Mouse (Mus musculus): ENCODE results near the gene Cfap46. TPM values are rescaled to one million over a fixed set of nuclear protein-coding genes. Genes with fewer than 3 reads are reported as not detected.

Gene Cfap46
- total and polyA plus RNA-seq, 2 experiments from 2014 or later, result 4.4 to 4.6 TPM

DNA sequence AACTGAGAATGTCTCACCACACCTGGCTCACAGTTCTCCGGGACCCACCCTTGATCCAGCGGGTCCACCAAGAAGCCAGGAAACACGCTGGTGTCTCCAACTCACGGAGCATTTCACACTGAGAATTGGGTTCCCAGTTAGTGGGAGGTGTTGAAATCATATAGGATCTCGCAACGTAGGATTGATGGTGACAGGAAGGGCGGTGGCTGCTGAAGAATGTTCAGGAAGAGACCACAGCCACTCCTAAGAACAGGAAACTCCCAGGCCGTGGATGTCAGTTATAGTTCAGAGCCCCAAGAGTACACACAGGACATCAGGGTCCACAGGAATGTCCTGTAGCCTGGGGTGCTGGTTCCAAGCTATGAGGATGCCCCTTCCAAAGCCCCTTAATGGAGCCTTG lies 34.2 kb upstream of the Cfap46 start:
- H3K27me3 ChIP-seq (ENCODE audit: insufficient read depth, low read length), result no peaks in the 10 kb centered on the region
- no peak overlapping the region for H3K4me3 ChIP-seq (ENCODE audit: low read depth, low read length)
- no peak overlapping the region for H3K4me2 ChIP-seq (ENCODE audit: low read depth, low read length, poor library complexity, severe bottlenecking)
- no peaks in the 10 kb centered on the region for H3K36me3 ChIP-seq (ENCODE audit: insufficient read depth, low read length)
- DNase-seq (ENCODE audit: low spot score) (no peak), ATAC-seq (ENCODE audit: low FRiP score) (no peak)
- no peaks in the 10 kb centered on the region for H3K4me1 ChIP-seq (ENCODE audit: insufficient read depth, low read length)
- no peak overlapping the region for H3K27ac ChIP-seq (ENCODE audit: low read depth, low read length)
- TF ChIP-seq CTCF (IDR thresholded peaks at IDR 0.05), result no peak
- H3K9me3 ChIP-seq (ENCODE audit: low read length), result no peaks in the 10 kb centered on the region
- 89% methylated on average over 8 of the region's 8 CpGs for WGBS
- H3K9ac ChIP-seq (replicated peaks; ENCODE audit: low read length, poor library complexity, severe bottlenecking), result no peak overlapping the region

DNA sequence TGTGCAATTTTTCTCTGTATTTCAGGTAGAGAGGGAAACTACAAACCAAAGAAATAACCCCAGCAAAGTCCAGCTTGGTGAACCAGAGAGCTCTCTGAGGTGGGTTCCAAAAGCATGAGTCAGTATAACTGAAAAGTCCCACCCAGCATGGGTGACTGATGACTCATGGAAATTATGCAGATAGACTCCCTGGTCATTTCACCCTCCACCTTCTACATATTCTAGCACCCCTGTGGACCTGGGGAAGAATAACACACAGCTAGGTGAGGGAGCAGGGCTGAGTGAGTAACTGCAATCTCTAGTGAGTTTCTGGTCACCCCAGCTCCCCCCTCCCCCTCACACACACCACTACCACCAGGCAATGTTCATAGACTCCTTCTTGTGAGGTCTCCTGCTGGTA lies 28.2 kb upstream of the Cfap46 start:
- TF ChIP-seq CTCF (IDR thresholded peaks at IDR 0.05), result no peak
- no peak overlapping the region for H3K4me3 ChIP-seq (ENCODE audit: low read depth, low read length)
- ATAC-seq (ENCODE audit: low FRiP score) (no peak), DNase-seq (ENCODE audit: low spot score) (no peak)
- no peaks in the 10 kb centered on the region for H3K9me3 ChIP-seq (ENCODE audit: low read length)
- no peaks in the 10 kb centered on the region for H3K27me3 ChIP-seq (ENCODE audit: insufficient read depth, low read length)
- H3K9ac ChIP-seq (replicated peaks; ENCODE audit: low read length, poor library complexity, severe bottlenecking), result no peak overlapping the region
- H3K27ac ChIP-seq (ENCODE audit: low read depth, low read length), result no peak overlapping the region
- 0 out of 2 replicates have a peak, but pooled peaks cover 3% of the 10 kb centered on the region for H3K4me1 ChIP-seq (ENCODE audit: insufficient read depth, low read length)
- no peaks in the 10 kb centered on the region for H3K36me3 ChIP-seq (ENCODE audit: insufficient read depth, low read length)
- H3K4me2 ChIP-seq (ENCODE audit: low read depth, low read length, poor library complexity, severe bottlenecking), result no peak overlapping the region

DNA sequence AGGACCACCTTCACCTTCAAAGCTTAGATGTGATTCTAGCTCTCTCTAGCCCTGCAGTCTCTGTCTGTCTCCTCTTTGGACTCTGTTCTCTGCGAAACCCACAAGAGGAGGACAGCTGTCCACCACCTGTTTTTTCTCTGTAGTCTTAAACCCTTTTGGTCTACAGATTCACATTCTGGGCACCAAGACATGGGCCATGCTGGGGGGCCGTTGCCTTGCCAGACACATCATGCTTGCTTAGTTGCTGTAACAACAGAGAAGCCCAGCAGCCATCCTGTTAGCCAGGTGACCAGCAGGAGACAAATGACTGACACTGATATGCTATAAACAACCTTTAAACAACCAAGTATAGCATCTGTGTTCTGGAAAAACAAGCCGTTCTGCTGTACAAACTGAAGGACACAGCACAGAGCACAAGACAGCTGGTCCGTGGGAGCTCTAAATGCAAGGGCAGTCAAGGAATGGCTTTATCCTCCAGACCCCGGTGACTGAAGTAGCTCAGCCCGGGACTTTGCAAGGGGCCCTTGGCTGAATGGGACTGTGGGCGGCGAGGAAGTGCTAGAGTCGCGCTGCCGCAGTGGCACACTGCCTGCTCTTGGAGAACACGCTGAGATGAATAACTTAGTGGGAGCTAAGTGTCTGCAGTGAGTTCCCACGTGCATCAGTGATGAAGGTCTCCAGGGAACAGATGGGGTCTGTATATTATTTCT lies 22.9 kb upstream of the Cfap46 start:
- Histone ChIP-seq H3K36me3 (ENCODE audit: insufficient read depth, low read length) (no peaks in the 10 kb centered on the region), H3K4me2 (ENCODE audit: low read depth, low read length, poor library complexity, severe bottlenecking) (no peak overlapping the region), H3K27ac (ENCODE audit: low read depth, low read length) (no peak overlapping the region), H3K9me3 (ENCODE audit: low read length) (no peaks in the 10 kb centered on the region), H3K27me3 (ENCODE audit: insufficient read depth, low read length) (no peaks in the 10 kb centered on the region), H3K4me3 (ENCODE audit: low read depth, low read length) (no peak overlapping the region), H3K9ac (replicated peaks; ENCODE audit: low read length, poor library complexity, severe bottlenecking) (no peak overlapping the region), H3K4me1 (ENCODE audit: insufficient read depth, low read length) (0 out of 2 replicates have a peak, but pooled peaks cover 3% of the 10 kb centered on the region)
- no peak for TF ChIP-seq CTCF (IDR thresholded peaks at IDR 0.05)
- ATAC-seq (ENCODE audit: low FRiP score) (no peak), DNase-seq (ENCODE audit: low spot score) (peak; percentile 49)
- 44% methylated on average over 13 of the region's 13 CpGs for WGBS

DNA sequence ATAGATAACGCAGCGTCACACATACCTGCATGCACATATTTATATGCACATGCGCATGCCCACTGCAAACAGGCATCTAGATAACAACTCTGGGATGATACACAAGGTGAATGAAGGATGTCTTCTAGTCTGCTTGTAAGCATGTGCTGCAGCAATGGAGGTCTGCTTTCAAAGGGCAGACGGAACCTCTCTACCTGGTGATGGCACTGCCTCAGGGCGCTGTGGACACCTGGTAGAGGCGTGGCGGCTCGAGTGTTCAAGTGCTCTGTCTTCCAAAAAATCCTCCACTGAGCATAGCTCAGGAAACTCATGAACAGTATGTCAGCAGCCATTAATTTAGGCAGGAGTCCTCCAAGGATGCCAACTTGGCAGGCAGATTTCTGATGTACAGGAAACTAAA lies 22.2 kb upstream of the Cfap46 start:
- Histone ChIP-seq H3K36me3 (ENCODE audit: insufficient read depth, low read length) (no peaks in the 10 kb centered on the region), H3K27me3 (ENCODE audit: insufficient read depth, low read length) (no peaks in the 10 kb centered on the region), H3K4me2 (ENCODE audit: low read depth, low read length, poor library complexity, severe bottlenecking) (no peak overlapping the region), H3K27ac (ENCODE audit: low read depth, low read length) (no peak overlapping the region), H3K4me3 (ENCODE audit: low read depth, low read length) (no peak overlapping the region), H3K9ac (replicated peaks; ENCODE audit: low read length, poor library complexity, severe bottlenecking) (no peak overlapping the region), H3K9me3 (ENCODE audit: low read length) (no peaks in the 10 kb centered on the region), H3K4me1 (ENCODE audit: insufficient read depth, low read length) (0 out of 2 replicates have a peak, but pooled peaks cover 3% of the 10 kb centered on the region)
- DNase-seq (ENCODE audit: low spot score) (peak; percentile 32), ATAC-seq (ENCODE audit: low FRiP score) (no peak)
- WGBS, result 95% methylated on average over 8 of the region's 8 CpGs
- TF ChIP-seq CTCF (IDR thresholded peaks at IDR 0.05), result no peak

DNA sequence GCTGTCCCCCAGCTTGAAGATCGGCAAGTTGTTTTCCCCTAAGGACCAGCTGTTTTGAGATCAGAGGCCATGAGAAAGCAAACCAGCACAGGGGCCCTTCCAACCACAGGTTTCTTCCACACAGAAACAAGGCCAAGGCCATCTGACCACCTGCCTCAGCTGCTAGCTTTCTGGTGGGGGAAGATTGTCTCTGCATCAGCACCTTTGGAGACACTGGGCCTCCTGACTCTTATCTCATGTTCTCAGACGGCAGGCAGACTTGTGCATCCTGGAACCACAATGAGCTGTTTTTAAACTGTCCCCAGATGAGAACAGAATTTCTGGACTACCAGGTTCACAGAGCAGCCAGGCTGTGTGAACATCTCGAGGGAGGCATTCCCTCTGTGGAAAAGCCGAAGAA lies 21.5 kb upstream of the Cfap46 start:
- Histone ChIP-seq H3K4me2 (ENCODE audit: low read depth, low read length, poor library complexity, severe bottlenecking) (no peak overlapping the region), H3K27ac (ENCODE audit: low read depth, low read length) (no peak overlapping the region), H3K9me3 (ENCODE audit: low read length) (no peaks in the 10 kb centered on the region), H3K27me3 (ENCODE audit: insufficient read depth, low read length) (no peaks in the 10 kb centered on the region), H3K36me3 (ENCODE audit: insufficient read depth, low read length) (no peaks in the 10 kb centered on the region), H3K4me1 (ENCODE audit: insufficient read depth, low read length) (0 out of 2 replicates have a peak, but pooled peaks cover 3% of the 10 kb centered on the region), H3K9ac (replicated peaks; ENCODE audit: low read length, poor library complexity, severe bottlenecking) (no peak overlapping the region), H3K4me3 (ENCODE audit: low read depth, low read length) (no peak overlapping the region)
- 85% methylated on average over 4 of the region's 4 CpGs for WGBS
- no peak for TF ChIP-seq CTCF (IDR thresholded peaks at IDR 0.05)
- ATAC-seq (ENCODE audit: low FRiP score) (no peak), DNase-seq (ENCODE audit: low spot score) (no peak)

DNA sequence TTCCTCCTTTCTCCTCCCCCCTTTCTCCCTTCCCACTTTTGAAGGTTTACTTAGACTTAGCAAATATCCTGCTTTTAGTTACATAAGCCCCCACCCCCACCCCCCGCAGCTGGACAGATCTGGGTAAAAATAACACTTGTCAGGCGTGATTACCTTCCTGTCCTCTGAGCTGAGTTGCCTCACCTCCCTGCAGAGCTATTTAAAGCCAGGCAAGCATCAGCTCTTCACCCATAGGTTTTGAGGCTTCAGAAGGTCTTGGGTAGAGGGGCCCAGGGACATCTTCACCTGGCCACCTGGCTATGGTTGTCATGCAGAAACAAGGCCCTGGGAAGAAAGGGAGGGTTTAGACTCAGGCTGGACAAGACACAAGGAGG lies 20.2 kb upstream of the Cfap46 start:
- 0 out of 2 replicates have a peak, but pooled peaks cover 3% of the 10 kb centered on the region for H3K4me1 ChIP-seq (ENCODE audit: insufficient read depth, low read length)
- no peak for TF ChIP-seq CTCF (IDR thresholded peaks at IDR 0.05)
- ATAC-seq (ENCODE audit: low FRiP score) (no peak), DNase-seq (ENCODE audit: low spot score) (no peak)
- H3K36me3 ChIP-seq (ENCODE audit: insufficient read depth, low read length), result no peaks in the 10 kb centered on the region
- no peaks in the 10 kb centered on the region for H3K9me3 ChIP-seq (ENCODE audit: low read length)
- 33% methylated on average over 2 of the region's 2 CpGs for WGBS
- no peak overlapping the region for H3K9ac ChIP-seq (replicated peaks; ENCODE audit: low read length, poor library complexity, severe bottlenecking)
- no peak overlapping the region for H3K4me3 ChIP-seq (ENCODE audit: low read depth, low read length)
- no peak overlapping the region for H3K4me2 ChIP-seq (ENCODE audit: low read depth, low read length, poor library complexity, severe bottlenecking)
- no peak overlapping the region for H3K27ac ChIP-seq (ENCODE audit: low read depth, low read length)
- H3K27me3 ChIP-seq (ENCODE audit: insufficient read depth, low read length), result no peaks in the 10 kb centered on the region

Data from midbrain, postnatal 0 days (tissue).